Mouse (Mus musculus) hematopoietic stem cell, adult 5-6 weeks (primary cell): ENCODE data around the gene Henmt1. TPM values are rescaled to one million over a fixed set of nuclear protein-coding genes. Genes with fewer than 3 reads are reported as not detected.

Source experiments
- ATAC-seq, 2 experiments: fragments of 125-278 bp in 1 of 2; replicated peaks in 1 of 2; 2 replicates each; pipeline ENCODE4 v1.8.0; 2016 to 2017; ENCODE audit warnings: inconsistent platforms in 2 of 2, mild to moderate bottlenecking in 2 of 2, moderate number of reproducible peaks in 2 of 2, low read depth in 1 of 2, moderate TSS enrichment in 1 of 2; ENCODE audit not compliant: low FRiP score in 2 of 2, poor library complexity in 2 of 2, severe bottlenecking in 2 of 2, insufficient read depth in 1 of 2, low TSS enrichment in 1 of 2
- total RNA-seq: library from RNA; stranded (forward); fragments of 172-1452, 232-1000 nt; gene quantifications from 2 replicates; pipeline ENCODE4 v1.2.3, GENCODE M21; 2017

The Henmt1 gene
- total RNA-seq, 1 experiment from 2014 or later = 0.99 TPM

GRCm38 (mm10) chr3:108925677-108926076 is 14.0 kb upstream of the Henmt1 start:
- no peak for ATAC-seq

DNA sequence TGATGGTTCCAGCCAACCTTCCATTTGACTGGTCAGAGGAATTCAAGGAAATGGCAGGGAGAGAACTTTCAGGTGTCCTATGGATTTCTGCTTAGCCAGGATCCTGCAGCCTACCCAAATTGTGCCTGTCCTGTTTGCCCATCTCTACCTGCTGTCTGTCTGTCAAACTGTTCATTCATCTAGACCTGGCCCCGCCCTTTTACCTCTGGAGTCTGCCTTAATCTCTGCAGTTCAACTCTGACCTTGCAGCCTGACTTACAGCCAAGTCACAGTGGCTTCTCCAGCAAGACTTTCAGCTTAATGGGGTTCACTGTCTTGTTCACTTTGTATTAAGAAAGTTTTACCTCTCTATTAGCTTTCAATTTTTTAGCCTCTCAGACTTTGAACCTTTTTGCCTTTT is 13.4 kb upstream of the Henmt1 start:
- ATAC-seq = no peak

- no peak for ATAC-seq
These were observed 6.1 kb upstream of the Henmt1 start for GRCm38 (mm10) chr3:108933557-108933956.

GRCm38 (mm10) chr3:108938691-108939090 is 982 bp upstream of the Henmt1 start:
- ATAC-seq = no peak

- no peak for ATAC-seq
These were observed 444 bp downstream of the Henmt1 start, which contains the start of gene Gm9857 for GRCm38 (mm10) chr3:108940001-108940633. Gene Gm9857, minus strand, starts transcription at chr3:108940445.

DNA sequence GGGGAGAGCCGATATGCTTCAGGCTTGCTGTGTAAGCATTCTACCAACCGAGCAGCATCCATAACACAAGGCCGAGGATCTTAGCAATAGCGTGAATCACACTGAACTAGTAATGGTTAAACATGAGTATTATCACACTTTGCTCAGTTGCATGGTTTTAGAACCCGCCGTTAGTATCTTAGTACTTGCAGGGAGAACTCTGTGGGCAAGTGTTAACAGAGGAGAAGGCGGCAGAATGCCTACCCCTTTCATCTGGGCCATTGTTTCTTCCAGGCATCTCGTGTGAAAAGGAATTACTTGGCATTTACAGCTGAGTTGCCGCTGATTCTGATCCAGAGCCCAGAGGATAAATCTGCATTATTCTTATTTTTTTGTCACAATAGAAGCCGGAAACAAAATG is 1.3 kb downstream of the Henmt1 start:
- ATAC-seq = no peak

DNA sequence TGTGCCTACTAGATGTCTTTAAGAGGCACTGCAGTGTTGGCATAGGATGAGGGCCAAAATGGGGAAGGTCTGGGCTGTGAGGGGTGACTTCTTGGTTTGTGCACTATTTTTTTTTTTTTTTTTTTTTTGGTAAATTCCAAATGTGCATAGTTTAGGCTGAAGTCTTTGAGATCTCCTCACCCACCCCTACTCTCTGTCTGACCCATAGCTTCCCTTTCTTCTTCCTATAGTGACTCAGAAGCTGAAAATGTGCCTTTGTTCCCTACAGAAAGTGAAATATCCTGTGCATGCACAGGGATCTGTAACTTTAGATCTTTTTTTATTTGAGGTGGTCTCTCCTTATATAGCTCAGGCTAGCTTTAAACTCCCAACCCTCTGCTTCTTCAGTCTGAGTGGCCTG is 18.3 kb downstream of the Henmt1 start:
- ATAC-seq = no peak

DNA sequence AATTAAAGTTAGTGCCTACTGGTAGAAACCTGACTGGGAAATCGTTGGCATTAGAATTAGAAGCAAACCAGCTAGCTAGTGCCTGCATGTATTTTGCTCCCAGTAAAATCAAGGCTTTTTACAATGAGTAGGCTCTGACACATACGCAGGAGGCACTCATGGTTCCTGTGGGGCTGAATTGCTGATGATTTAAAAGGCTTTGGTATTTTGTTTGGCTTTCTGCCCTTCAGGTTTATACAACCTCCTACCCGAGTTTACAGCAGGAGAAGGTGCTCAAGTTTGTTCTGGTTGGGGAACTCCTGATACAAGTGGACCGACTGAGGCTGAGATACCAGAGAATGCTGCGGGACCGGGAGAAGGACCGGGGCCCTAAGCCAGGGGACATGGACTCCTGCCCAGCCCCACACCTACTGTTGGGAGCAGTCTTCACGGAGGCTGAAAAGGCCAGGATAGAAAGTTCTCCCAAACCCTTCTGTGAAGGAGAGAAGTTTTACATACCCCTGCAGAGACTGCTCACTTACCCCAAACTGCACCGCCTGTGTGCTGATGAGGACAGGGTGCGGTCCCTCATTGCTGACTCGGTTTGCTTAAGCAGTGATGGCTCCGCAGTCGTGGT is 20.1 kb downstream of the Henmt1 start:
- no peak for ATAC-seq

DNA sequence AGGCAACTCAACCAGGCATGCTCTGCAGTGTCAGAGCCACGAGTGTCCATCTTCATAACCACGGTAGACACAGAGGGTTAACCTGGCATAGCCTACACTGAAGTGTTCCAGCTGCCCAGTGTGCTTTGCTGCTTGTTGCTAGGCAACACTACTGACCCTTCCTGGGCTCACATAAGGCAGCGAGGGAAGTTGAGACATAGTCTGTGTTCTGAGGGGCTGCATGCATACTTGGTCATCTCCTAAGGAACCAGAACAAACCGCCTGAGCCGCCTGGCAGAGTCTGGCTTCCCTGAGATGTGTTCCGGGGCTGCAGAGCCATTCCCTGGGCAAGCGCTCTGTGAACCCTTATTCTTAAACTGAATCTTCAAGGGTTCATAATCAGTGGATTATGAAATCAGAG is 21.6 kb downstream of the Henmt1 start:
- no peak for ATAC-seq

- ATAC-seq = no peak
These were observed 22.0 kb downstream of the Henmt1 start for GRCm38 (mm10) chr3:108961655-108962054.

GRCm38 (mm10) chr3:108963278-108963677 is 23.6 kb downstream of the Henmt1 start:
- no peak for ATAC-seq

GRCm38 (mm10) chr3:108963776-108964175 is 24.1 kb downstream of the Henmt1 start:
- ATAC-seq = no peak

DNA sequence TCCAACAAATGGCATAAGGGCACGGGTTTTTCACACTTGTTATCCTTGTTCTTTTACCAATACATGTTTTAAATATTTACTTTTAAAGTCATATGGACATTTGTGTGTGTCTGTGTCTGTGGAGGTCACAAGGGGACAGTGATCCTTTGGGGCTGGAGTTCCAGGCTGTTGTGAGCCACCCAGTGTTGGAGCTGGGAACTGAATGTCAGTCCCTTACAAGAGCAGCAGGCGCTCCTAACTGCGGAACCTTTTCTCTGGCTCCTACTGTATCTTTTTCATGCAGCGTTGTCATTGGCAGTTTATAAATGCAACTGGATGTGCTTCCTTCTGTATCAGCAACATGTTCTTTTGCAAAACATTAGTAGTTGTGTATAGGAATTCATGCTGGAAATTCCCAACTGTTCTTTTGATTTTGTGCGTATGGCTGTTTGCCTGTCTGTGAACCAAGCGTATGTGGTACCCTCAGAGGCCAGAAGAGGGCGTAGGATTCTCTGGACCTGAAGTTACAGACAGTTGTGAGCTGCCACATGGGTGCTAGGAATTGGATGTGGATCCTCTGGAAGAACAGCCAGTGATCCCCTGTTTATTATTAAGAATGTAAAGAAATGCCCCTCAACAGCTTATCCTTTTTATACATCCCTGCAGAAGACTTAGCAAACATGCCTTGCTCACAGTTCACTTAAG is 24.8 kb downstream of the Henmt1 start:
- no peak for ATAC-seq

DNA sequence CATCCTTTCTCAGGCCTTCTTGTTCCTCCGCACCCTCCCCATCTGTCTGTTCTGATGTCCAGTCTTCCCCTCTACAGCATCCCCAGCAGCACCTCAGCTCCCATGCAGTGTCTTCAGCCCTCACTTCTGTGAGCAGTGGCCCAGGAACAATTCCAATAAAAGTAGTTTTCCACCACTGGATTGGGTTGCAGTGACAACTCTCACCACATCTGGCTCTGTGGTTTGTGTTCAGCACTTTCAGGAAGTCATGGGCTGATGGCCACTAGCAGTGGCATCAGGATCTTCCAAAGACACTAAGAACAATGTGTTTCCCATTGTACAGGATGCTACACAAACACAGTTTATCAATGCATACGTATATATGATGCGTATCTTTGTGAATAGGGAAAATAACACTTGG is 26.4 kb downstream of the Henmt1 start:
- no peak for ATAC-seq

DNA sequence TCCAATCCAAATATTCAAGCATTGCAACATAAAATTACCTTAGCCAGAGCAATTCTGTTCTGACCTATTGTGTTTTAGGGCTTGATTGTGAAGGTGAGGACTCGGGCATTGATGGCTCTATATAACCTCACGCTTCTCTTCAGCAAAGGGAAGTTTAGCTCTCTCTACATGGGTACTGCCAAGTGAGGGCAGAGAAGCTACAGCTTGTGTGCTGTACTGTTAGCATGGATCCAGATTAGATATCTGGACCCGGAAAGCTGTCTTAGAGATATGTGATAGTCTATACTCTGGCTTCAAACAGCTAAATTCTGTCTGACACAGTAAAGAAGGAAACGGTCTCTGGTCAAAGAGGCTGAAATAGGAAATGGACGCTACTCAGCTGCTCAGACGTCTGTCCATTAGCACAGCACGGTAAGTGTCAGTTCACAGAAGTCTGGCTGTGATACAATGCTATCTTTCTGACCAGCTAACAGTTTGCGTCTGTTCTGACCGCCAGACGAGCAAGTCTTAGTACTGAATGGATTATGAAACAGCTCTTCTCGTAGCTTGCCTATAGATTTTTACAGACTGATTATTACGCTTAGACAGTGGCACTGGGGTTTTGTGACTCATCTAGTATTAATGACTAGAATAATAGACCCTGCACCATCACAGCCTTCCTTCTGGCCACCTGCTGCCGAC is 34.4 kb downstream of the Henmt1 start:
- no peak for ATAC-seq

DNA sequence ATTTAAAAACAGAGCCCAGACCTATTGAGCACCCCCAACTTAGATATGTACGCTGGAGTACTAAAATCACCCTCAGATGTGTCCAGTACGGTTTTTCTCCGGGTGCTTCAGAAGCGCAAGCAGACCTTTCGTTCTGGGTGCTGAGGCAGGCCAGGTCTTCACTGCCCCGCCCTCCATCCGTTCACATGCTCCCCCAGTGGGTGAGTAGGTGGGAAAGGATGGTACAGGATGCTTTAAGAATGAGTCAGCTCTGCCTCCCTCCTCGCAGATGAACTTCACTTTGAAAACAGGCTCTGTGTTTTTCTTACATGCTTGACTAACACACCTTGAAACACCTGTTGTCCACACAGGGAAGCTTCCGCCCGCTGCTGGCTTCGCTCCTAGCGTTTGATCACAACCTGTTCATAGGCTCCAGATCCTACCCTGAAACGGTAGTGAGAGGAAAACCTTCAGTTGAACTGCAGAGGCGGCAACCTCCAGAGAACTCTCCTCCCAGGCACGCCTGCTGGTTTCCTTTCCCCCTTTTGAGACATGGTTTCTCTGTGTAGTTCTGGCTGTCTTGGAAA is 35.3 kb downstream of the Henmt1 start:
- ATAC-seq = no peak

GRCm38 (mm10) chr3:108977340-108978030 is 37.8 kb downstream of the Henmt1 start:
- no peak for ATAC-seq
